Mouse (Mus musculus): ENCODE data around the gene Shkbp1.
A peak's percentile ranks its signal among the peaks of the same experiment; 100 is the strongest.

- TF ChIP-seq CTCF (IDR thresholded peaks at IDR 0.05 in 2 of 3, conservative IDR thresholded peaks at IDR 0.05 in 1 of 3; ENCODE audit: control insufficient read depth in 1 of 3, insufficient read depth in 1 of 3, low read depth in 2 of 3, low read length in 3 of 3, poor library complexity in 1 of 3, severe bottlenecking in 1 of 3) (peak; percentile 85 to 91 (median 87)), MAFK (IDR thresholded peaks at IDR 0.05; ENCODE audit: borderline replicate concordance, low read depth, low read length) (no peak), POLR2A (IDR thresholded peaks at IDR 0.05; ENCODE audit: control insufficient read depth in 1 of 2, insufficient read depth in 1 of 2, low read depth in 1 of 2, low read length in 2 of 2, poor library complexity in 1 of 2) (no peak), EP300 (IDR thresholded peaks at IDR 0.05; ENCODE audit: low read depth in 1 of 2, low read length in 2 of 2) (no peak), ZC3H11A (IDR thresholded peaks at IDR 0.05; ENCODE audit: low read depth, low read length) (peak; percentile 48; the same call in 1 of the 2 replicates), USF1 (IDR thresholded peaks at IDR 0.05; ENCODE audit: low read depth, low read length) (no peak), CHD2 (IDR thresholded peaks at IDR 0.05; ENCODE audit: low read length) (no peak), UBTF (IDR thresholded peaks at IDR 0.05; ENCODE audit: borderline replicate concordance, insufficient read depth, low read depth, low read length) (no peak), TAL1 (IDR thresholded peaks at IDR 0.05; ENCODE audit: low read length) (no peak), GATA1 (IDR thresholded peaks at IDR 0.05; ENCODE audit: low read depth, low read length) (no peak), BHLHE40 (IDR thresholded peaks at IDR 0.05; ENCODE audit: borderline replicate concordance, low read depth, low read length) (no peak), NELFE (IDR thresholded peaks at IDR 0.05; ENCODE audit: low read depth, low read length) (no peak)
Observed at GRCm38 (mm10) chr7:27384731-27385130, 28.9 kb upstream of the Shkbp1 start.

Measured in MEL (cell line).